Mouse (Mus musculus) C2C12 (cell line): Measurements from ENCODE around the gene Pmp22. TPM values are rescaled to one million over a fixed set of nuclear protein-coding genes. Genes with fewer than 3 reads are reported as not detected.
A peak's percentile ranks its signal among the peaks of the same experiment; 100 is the strongest.

Experiments used
- H3K27me3 ChIP-seq: one replicate; pipeline ENCODE4 v1.6.1; 2011; ENCODE audit not compliant: control insufficient read depth, insufficient read depth, insufficient read length
- H3K36me3 ChIP-seq: one replicate; pipeline ENCODE4 v1.6.1; 2011; ENCODE audit not compliant: control insufficient read depth, insufficient read depth
- H3K4me3 ChIP-seq: one replicate; pipeline ENCODE4 v1.5.1; 2011; ENCODE audit warnings: mild to moderate bottlenecking, control low read depth; ENCODE audit not compliant: poor library complexity, insufficient read depth, severe bottlenecking
- H3K79me2 ChIP-seq: one replicate; pipeline ENCODE4 v1.6.1; 2011; ENCODE audit not compliant: control insufficient read depth, insufficient read depth
- H3K79me3 ChIP-seq: one replicate; pipeline ENCODE4 v1.6.1; 2011; ENCODE audit warnings: low read depth, control low read depth
- H3ac ChIP-seq: one replicate; pipeline ENCODE3; 2011; ENCODE audit warnings: low read depth; ENCODE audit not compliant: control insufficient read depth, insufficient read length
- CEBPB ChIP-seq: IDR thresholded peaks from one replicate; pipeline ENCODE4 v1.6.1; 2011; ENCODE audit warnings: low read depth, mild to moderate bottlenecking, control low read depth, moderate library complexity
- CTCF ChIP-seq: IDR thresholded peaks from one replicate; pipeline ENCODE4 v1.5.1; 2011; ENCODE audit not compliant: control insufficient read depth, insufficient read depth, insufficient read length
- FOSL1 ChIP-seq: IDR thresholded peaks from one replicate; pipeline ENCODE4 v1.8.0; 2011; ENCODE audit warnings: mild to moderate bottlenecking, low read length; ENCODE audit not compliant: poor library complexity, insufficient read depth, severe bottlenecking
- MAX ChIP-seq: IDR thresholded peaks from one replicate; pipeline ENCODE4 v1.6.1; 2011; ENCODE audit warnings: mild to moderate bottlenecking, control low read depth
- MYOD1 ChIP-seq: IDR thresholded peaks from one replicate; pipeline ENCODE4 v1.6.1; 2011; ENCODE audit warnings: low read depth; ENCODE audit not compliant: control insufficient read depth, insufficient read length
- MYOG ChIP-seq: IDR thresholded peaks from one replicate; pipeline ENCODE4 v1.6.1; 2011; ENCODE audit not compliant: control insufficient read depth, insufficient read length; ENCODE audit errors: extremely low read depth
- USF1 ChIP-seq: IDR thresholded peaks from one replicate; pipeline ENCODE4 v1.6.1; 2011; ENCODE audit warnings: low read depth, mild to moderate bottlenecking, control low read depth, moderate library complexity
- polyA plus RNA-seq: library from polyadenylated mRNA; unstranded; fragments of >200 nt; fragmentation: generic; extraction: Trizol; gene quantifications from one replicate; pipeline ENCODE4 v1.2.1, GENCODE M21; 2012; ENCODE audit warnings: missing spikeins

Pmp22 gene
- polyA plus RNA-seq, 1 experiment: 56.7 TPM

GRCm38 (mm10) chr11:63093601-63094000 lies 35.2 kb upstream of the Pmp22 start:
- TF ChIP-seq FOSL1 (no peak), MAX (no peak), MYOD1 (no peak), USF1 (no peak), CEBPB (no peak), MYOG (no peak), CTCF (no peak)
- Histone ChIP-seq H3K79me2 (no peaks in the 10 kb centered on the region), H3K4me3 (no peak overlapping the region), H3ac (no peak overlapping the region), H3K27me3 (no peaks in the 10 kb centered on the region), H3K36me3 (no peaks in the 10 kb centered on the region), H3K79me3 (no peaks in the 10 kb centered on the region)

GRCm38 (mm10) chr11:63094496-63094895 lies 34.3 kb upstream of the Pmp22 start:
- TF ChIP-seq MYOG (no peak), CEBPB (no peak), USF1 (no peak)
- Histone ChIP-seq H3K79me2 (no peaks in the 10 kb centered on the region), H3K36me3 (no peaks in the 10 kb centered on the region), H3K4me3 (no peak overlapping the region), H3K79me3 (no peaks in the 10 kb centered on the region), H3K27me3 (no peaks in the 10 kb centered on the region), H3ac (no peak overlapping the region)

GRCm38 (mm10) chr11:63098016-63098415 lies 30.8 kb upstream of the Pmp22 start:
- H3K27me3 ChIP-seq: no peaks in the 10 kb centered on the region
- no peak overlapping the region for H3ac ChIP-seq
- H3K79me2 ChIP-seq: no peaks in the 10 kb centered on the region
- no peaks in the 10 kb centered on the region for H3K79me3 ChIP-seq
- H3K36me3 ChIP-seq: no peaks in the 10 kb centered on the region
- H3K4me3 ChIP-seq: no peak overlapping the region
- no peak for TF ChIP-seq MAX
- TF ChIP-seq CTCF: no peak
- no peak for TF ChIP-seq CEBPB
- TF ChIP-seq FOSL1: no peak
- no peak for TF ChIP-seq USF1
- TF ChIP-seq MYOG: no peak
- TF ChIP-seq MYOD1: no peak

GRCm38 (mm10) chr11:63099390-63099789 lies 29.4 kb upstream of the Pmp22 start:
- TF ChIP-seq MAX: peak; percentile 86
- no peak for TF ChIP-seq FOSL1
- H3K4me3 ChIP-seq: no peak overlapping the region
- no peak overlapping the region for H3ac ChIP-seq
- no peaks in the 10 kb centered on the region for H3K79me3 ChIP-seq
- H3K79me2 ChIP-seq: no peaks in the 10 kb centered on the region
- no peaks in the 10 kb centered on the region for H3K36me3 ChIP-seq
- no peaks in the 10 kb centered on the region for H3K27me3 ChIP-seq

GRCm38 (mm10) chr11:63103256-63103655 lies 25.5 kb upstream of the Pmp22 start:
- Histone ChIP-seq H3ac (no peak overlapping the region), H3K79me2 (no peaks in the 10 kb centered on the region), H3K4me3 (no peak overlapping the region), H3K79me3 (no peaks in the 10 kb centered on the region), H3K27me3 (no peaks in the 10 kb centered on the region), H3K36me3 (no peaks in the 10 kb centered on the region)
- TF ChIP-seq USF1: no peak
- TF ChIP-seq MAX: no peak
- no peak for TF ChIP-seq FOSL1
- no peak for TF ChIP-seq MYOD1
- no peak for TF ChIP-seq MYOG
- no peak for TF ChIP-seq CTCF

- no peaks in the 10 kb centered on the region for H3K79me2 ChIP-seq
- TF ChIP-seq MYOG (no peak), MAX (no peak), FOSL1 (no peak), MYOD1 (no peak), USF1 (no peak), CTCF (no peak), CEBPB (no peak)
- no peak overlapping the region for H3K4me3 ChIP-seq
- H3K27me3 ChIP-seq: no peaks in the 10 kb centered on the region
- H3ac ChIP-seq: no peak overlapping the region
- no peaks in the 10 kb centered on the region for H3K79me3 ChIP-seq
- H3K36me3 ChIP-seq: no peaks in the 10 kb centered on the region
Measured at GRCm38 (mm10) chr11:63104026-63104425, 24.8 kb upstream of the Pmp22 start.
